Mouse (Mus musculus) stomach, embryonic 14.5 days (tissue): ENCODE data around the gene Cops3. TPM values are rescaled to one million over a fixed set of nuclear protein-coding genes. Genes with fewer than 3 reads are reported as not detected.

Experiments
- ATAC-seq: fragments of 200-750 bp; cut with Nextera tagmentation; 2 replicates; pipeline ENCODE4 v1.8.0; 2017; ENCODE audit warnings: low read depth, moderate TSS enrichment; ENCODE audit not compliant: insufficient number of reproducible peaks, insufficient read depth, low FRiP score
- H3K27ac ChIP-seq: fragments of 300-500 bp; sonication (generic); 2 replicates; pipeline ENCODE4 v1.5.1; 2014; ENCODE audit warnings: mild to moderate bottlenecking, low read length, moderate library complexity, mixed read lengths
- H3K27me3 ChIP-seq: fragments of 300-500 bp; sonication (generic); 2 replicates; pipeline ENCODE4 v1.6.1; 2014; ENCODE audit warnings: low read length, control low read depth, mixed read lengths; ENCODE audit not compliant: control insufficient read depth, insufficient read depth
- H3K36me3 ChIP-seq: fragments of 300-500 bp; sonication (generic); 2 replicates; pipeline ENCODE4 v1.6.1; 2014; ENCODE audit warnings: mild to moderate bottlenecking, control low read depth, low read length, moderate library complexity, mixed read lengths; ENCODE audit not compliant: control insufficient read depth, insufficient read depth
- H3K4me1 ChIP-seq: fragments of 300-500 bp; sonication (generic); 2 replicates; pipeline ENCODE4 v1.6.1; 2014; ENCODE audit warnings: low read length, control low read depth, mixed read lengths; ENCODE audit not compliant: control insufficient read depth, insufficient read depth
- H3K4me2 ChIP-seq: fragments of 300-500 bp; sonication (generic); replicated peaks from 2 replicates; pipeline ENCODE4 v1.6.1; 2014; ENCODE audit warnings: low read depth, low read length, control low read depth
- H3K4me3 ChIP-seq: fragments of 300-500 bp; sonication (generic); 2 replicates; pipeline ENCODE4 v1.5.1; 2014; ENCODE audit warnings: low read depth, low read length, control low read depth
- H3K9ac ChIP-seq: fragments of 300-500 bp; sonication (generic); replicated peaks from 2 replicates; pipeline ENCODE4 v1.6.1; 2014; ENCODE audit warnings: low read depth, mild to moderate bottlenecking, control low read depth, low read length, moderate library complexity, mixed read lengths
- H3K9me3 ChIP-seq: fragments of 300-500 bp; sonication (generic); 2 replicates; pipeline ENCODE4 v1.6.1; 2016; ENCODE audit warnings: low read depth, low read length, control low read depth; ENCODE audit not compliant: control insufficient read depth
- WGBS: fragments of 180-500 bp; shearing (Covaris S2); extraction: QIAGEN DNeasy Blood & Tissue Kit; methylation state at CpG from one replicate; pipeline ENCODE4 v1.1.7; 2014; 5-methylcytosine and 5-hydroxymethylcytosine counted together
- polyA plus RNA-seq: library from polyadenylated mRNA; unstranded; fragments of >200 nt; fragmentation: Nextera tagmentation; extraction: Ambion mirVana; gene quantifications from 2 replicates; pipeline ENCODE4 v1.2.1, GENCODE M21; 2014

The Cops3 gene
- polyA plus RNA-seq, 1 experiment from 2014 or later: 206 TPM

DNA sequence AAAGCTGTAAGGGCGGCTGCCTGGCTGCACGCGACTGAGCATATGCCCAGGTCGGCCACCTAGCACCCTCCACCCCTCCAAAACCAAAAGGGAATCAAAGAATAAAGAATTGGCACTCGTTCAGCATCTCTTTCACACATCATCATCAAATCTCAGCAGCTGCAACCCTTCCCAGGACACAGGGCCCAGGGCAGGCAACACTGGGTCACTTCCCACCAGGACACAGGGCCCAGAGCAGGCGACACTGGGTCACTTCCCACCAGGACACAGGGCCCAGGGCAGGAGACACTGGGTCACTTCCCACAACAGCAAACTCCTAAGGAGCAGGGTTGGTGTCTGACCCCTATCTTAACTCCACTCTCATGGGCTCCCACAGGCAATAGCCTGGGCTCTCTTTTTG is 46.2 kb downstream of the Cops3 start:
- Histone ChIP-seq H3K4me3 (no peak overlapping the region), H3K27ac (no peak overlapping the region), H3K36me3 (peaks cover 53% of the 10 kb centered on the region), H3K9ac (no peak overlapping the region), H3K27me3 (no peaks in the 10 kb centered on the region), H3K9me3 (no peaks in the 10 kb centered on the region), H3K4me2 (no peak overlapping the region), H3K4me1 (no peaks in the 10 kb centered on the region)
- no peak for ATAC-seq
- WGBS: 88% methylated on average over 6 of the region's 6 CpGs

DNA sequence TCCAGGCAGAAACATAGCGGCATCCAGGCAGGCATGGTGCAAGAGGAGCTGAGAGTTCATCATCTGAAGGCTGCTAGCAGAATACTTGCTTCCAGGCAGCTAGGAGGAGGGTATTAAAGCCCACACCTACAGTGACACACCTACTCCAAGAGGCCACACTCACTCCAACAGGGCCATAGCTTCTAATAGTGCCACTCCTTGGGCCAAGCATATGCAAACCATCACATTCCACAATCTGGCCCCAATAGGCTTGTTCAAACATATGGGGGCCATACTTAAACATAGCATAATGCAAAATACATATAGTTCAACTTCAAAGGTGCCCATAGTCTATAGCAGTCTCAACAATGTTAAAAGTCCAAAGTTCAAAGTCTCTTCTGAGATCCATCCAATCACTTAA is 50.3 kb downstream of the Cops3 start:
- H3K4me3 ChIP-seq: no peak overlapping the region
- no peaks in the 10 kb centered on the region for H3K27me3 ChIP-seq
- peaks cover 24% of the 10 kb centered on the region for H3K36me3 ChIP-seq
- WGBS: 94% methylated on average over 1 of the region's 1 CpGs
- peak; percentile 66 for ATAC-seq
- H3K4me1 ChIP-seq: peaks cover 5% of the 10 kb centered on the region; the same call in 1 of the 2 replicates
- H3K9me3 ChIP-seq: no peaks in the 10 kb centered on the region
- no peak overlapping the region for H3K27ac ChIP-seq
- H3K9ac ChIP-seq: no peak overlapping the region
- no peak overlapping the region for H3K4me2 ChIP-seq

DNA sequence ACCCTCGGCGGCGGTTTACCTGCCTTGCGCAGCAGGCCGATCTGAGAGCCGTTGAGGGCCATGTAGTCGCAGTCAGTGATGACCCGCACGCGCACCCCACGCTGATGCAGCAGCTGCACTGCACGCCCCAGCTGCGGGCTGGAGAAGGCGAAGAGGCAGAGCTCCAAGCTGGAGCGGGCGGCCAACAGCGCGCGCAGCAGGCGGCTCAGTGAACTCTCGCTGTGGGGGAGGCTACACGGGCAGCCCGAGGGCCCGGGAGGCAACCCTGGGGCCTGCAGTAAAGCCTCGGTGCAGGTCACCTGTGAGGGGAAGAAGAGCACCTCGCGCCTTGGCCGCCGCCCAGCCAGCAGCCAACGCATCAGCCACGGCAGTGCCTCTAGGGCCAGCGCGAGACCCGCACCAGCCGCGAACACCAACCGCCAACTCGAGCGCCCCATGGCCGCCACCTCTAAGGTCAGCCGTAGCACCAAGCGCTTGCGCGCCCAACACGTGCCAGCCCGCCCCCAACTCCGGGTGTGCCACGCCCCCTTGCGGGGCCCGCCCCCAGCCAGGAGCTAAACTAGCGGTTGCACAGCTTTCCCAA is 52.3 kb downstream of the Cops3 start, which contains the start of gene Pld6:
Gene Pld6 (minus strand): TSS at position 447 of the 583 bp plus-strand sequence.
- no peaks in the 10 kb centered on the region for H3K9me3 ChIP-seq
- peaks cover 5% of the 10 kb centered on the region; the same call in 1 of the 2 replicates for H3K4me1 ChIP-seq
- peak within 1 kb of the TSS; percentile 60 for H3K9ac ChIP-seq
- peak within 1 kb of the TSS; percentile 96 for H3K4me2 ChIP-seq
- no peaks in the 10 kb centered on the region for H3K27me3 ChIP-seq
- peak; percentile 71 for ATAC-seq
- H3K4me3 ChIP-seq: peak within 1 kb of the TSS; percentile 38
- no peak within 1 kb of the TSS for H3K27ac ChIP-seq
- WGBS: under 1% methylated on average over 51 of the region's 51 CpGs
- peaks cover 7% of the 10 kb centered on the region for H3K36me3 ChIP-seq

DNA sequence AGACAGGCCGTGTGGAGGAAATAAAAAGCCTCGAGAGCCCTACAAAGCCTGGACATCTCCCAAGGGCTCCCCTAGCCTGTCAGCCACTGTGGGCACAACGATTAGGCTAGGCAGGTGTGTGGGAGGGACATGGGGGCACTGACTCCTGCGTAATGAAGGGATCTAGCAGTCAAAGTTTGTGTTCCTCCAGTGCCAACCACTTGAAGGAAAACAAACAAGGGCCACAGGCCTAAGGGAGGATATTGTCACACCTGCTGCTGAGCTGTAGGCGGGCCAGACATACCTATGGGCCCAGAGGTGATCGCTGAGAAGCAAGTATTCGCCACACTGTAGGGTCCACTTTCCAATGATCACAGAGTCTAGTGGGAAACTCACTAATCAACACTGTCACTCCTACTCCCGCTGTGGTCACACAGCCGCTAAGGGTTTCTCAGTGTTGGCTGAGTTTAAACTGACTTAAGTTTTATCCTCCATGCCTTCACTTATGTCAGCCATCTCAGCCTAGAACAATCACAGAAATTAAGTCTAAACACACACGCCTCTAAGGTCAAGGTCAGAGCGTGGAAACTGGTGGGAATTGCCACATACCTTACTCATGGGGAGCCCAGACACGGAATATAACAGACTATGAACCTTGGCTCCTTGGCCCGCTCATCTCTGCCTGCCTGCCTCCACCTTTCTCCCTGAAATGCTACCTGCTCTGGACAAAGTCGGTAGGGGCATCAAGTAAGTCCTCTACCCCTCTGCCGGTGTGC is 53.0 kb downstream of the Cops3 start:
- 40% methylated on average over 15 of the region's 15 CpGs for WGBS
- no peaks in the 10 kb centered on the region; the same call in 1 of the 2 replicates for H3K36me3 ChIP-seq
- H3K4me3 ChIP-seq: peak overlapping the region; percentile 38
- H3K27me3 ChIP-seq: no peaks in the 10 kb centered on the region
- H3K27ac ChIP-seq: no peak overlapping the region
- peak overlapping the region; percentile 60 for H3K9ac ChIP-seq
- H3K4me2 ChIP-seq: peak overlapping the region; percentile 96
- H3K4me1 ChIP-seq: peaks cover 5% of the 10 kb centered on the region; the same call in 1 of the 2 replicates
- no peaks in the 10 kb centered on the region for H3K9me3 ChIP-seq
- no peak; the same call in 1 of the 2 replicates for ATAC-seq

- Histone ChIP-seq H3K27me3 (no peaks in the 10 kb centered on the region), H3K9ac (no peak overlapping the region), H3K36me3 (no peaks in the 10 kb centered on the region), H3K27ac (no peak overlapping the region), H3K9me3 (no peaks in the 10 kb centered on the region), H3K4me2 (no peak overlapping the region), H3K4me1 (peaks cover 5% of the 10 kb centered on the region; the same call in 1 of the 2 replicates), H3K4me3 (no peak overlapping the region)
- no peak for ATAC-seq
- WGBS: 80% methylated on average over 6 of the region's 6 CpGs
Measured at GRCm38 (mm10) chr11:59783591-59783990, 56.0 kb downstream of the Cops3 start.

DNA sequence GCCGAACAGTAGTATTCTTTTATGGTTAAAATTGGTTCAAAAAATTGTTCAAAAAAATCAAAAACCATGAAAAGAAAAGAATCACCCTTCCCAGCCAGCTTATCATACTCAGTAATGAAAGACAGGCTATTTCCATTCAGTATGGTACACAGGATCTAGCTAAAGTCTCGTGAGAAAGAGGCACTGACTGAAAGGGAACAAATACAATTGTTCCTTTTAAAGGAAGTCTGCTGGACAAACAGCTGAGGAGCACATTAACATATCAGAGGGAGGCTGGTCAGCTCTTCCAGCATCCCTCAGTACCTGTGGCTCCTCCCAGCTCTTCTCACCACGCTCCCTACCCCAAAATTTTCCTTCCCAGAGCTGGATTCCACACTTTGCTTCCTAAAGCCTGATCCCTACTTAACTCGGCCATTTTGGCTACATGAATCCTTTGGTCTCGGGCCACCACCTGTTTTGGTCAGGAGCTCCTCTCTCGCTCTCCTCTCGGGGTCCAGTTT is 57.5 kb downstream of the Cops3 start:
- H3K4me3 ChIP-seq: no peak overlapping the region
- H3K9me3 ChIP-seq: no peaks in the 10 kb centered on the region
- no peak overlapping the region for H3K9ac ChIP-seq
- peaks cover 4% of the 10 kb centered on the region; the same call in 1 of the 2 replicates for H3K4me1 ChIP-seq
- H3K4me2 ChIP-seq: no peak overlapping the region
- peaks cover 6% of the 10 kb centered on the region for H3K36me3 ChIP-seq
- WGBS: 83% methylated on average over 7 of the region's 7 CpGs
- no peak overlapping the region for H3K27ac ChIP-seq
- H3K27me3 ChIP-seq: no peaks in the 10 kb centered on the region
- ATAC-seq: no peak

- no peaks in the 10 kb centered on the region for H3K9me3 ChIP-seq
- no peak for ATAC-seq
- WGBS: 74% methylated on average over 4 of the region's 4 CpGs
- no peak overlapping the region for H3K27ac ChIP-seq
- H3K4me2 ChIP-seq: no peak overlapping the region
- H3K36me3 ChIP-seq: peaks cover 24% of the 10 kb centered on the region
- no peaks in the 10 kb centered on the region for H3K27me3 ChIP-seq
- H3K9ac ChIP-seq: no peak overlapping the region
- no peaks in the 10 kb centered on the region for H3K4me1 ChIP-seq
- H3K4me3 ChIP-seq: no peak overlapping the region
Measured at GRCm38 (mm10) chr11:59780241-59780640, 59.4 kb downstream of the Cops3 start.

DNA sequence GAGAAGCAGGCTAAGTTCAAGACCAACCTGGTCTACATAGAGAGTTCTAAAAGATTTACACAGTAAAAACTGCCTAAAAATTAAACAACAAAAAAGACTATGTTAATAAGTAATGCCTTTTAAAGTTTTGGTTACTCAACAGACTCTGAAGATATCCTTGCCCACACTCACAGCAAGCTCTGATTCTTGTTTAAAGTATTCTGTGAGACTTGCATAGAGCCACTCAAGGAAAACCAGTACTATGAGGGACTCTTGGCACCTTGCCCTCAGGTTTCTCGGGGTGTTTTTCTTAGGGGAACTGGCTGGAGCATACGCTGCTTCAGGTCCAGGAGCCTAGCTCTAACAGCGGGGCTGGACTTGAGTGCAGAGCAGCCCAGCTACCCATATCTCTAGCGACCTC is 60.2 kb downstream of the Cops3 start:
- Histone ChIP-seq H3K4me1 (no peaks in the 10 kb centered on the region), H3K9ac (no peak overlapping the region), H3K4me3 (no peak overlapping the region), H3K27ac (no peak overlapping the region), H3K9me3 (no peaks in the 10 kb centered on the region), H3K36me3 (peaks cover 32% of the 10 kb centered on the region), H3K4me2 (no peak overlapping the region), H3K27me3 (no peaks in the 10 kb centered on the region)
- WGBS: 81% methylated on average over 4 of the region's 4 CpGs
- ATAC-seq: no peak
